Mouse (Mus musculus) limb, embryonic 14.5 days (tissue): ENCODE data around the gene Fras1. TPM values are rescaled to one million over a fixed set of nuclear protein-coding genes. Genes with fewer than 3 reads are reported as not detected.

Source experiments
- ATAC-seq: fragments of 200-750 bp; cut with Nextera tagmentation; 2 replicates; pipeline ENCODE4 v1.8.0; 2017; ENCODE audit warnings: low read depth, moderate number of reproducible peaks, moderate TSS enrichment; ENCODE audit not compliant: low FRiP score
- DNase-seq: peaks from one replicate; pipeline ENCODE4 v3.0.0-alpha.2; 2015; ENCODE audit warnings: low spot score
- H3K27ac ChIP-seq: fragments of 300-500 bp; sonication (generic); replicated peaks from 2 replicates; pipeline ENCODE4 v1.5.1; 2014; ENCODE audit warnings: low read depth, mild to moderate bottlenecking, low read length, moderate library complexity, mixed read lengths
- H3K27me3 ChIP-seq: fragments of 300-500 bp; sonication (generic); 2 replicates; pipeline ENCODE4 v1.6.1; 2014; ENCODE audit warnings: low read length, mixed read lengths; ENCODE audit not compliant: control insufficient read depth, insufficient read depth
- H3K36me3 ChIP-seq: fragments of 300-500 bp; sonication (generic); 2 replicates; pipeline ENCODE4 v1.6.1; 2014; ENCODE audit warnings: mild to moderate bottlenecking, low read length, moderate library complexity, mixed read lengths; ENCODE audit not compliant: control insufficient read depth, insufficient read depth
- H3K4me1 ChIP-seq: fragments of 300-500 bp; sonication (generic); 2 replicates; pipeline ENCODE4 v1.6.1; 2014; ENCODE audit warnings: antibody characterized with exemption, low read length, mixed read lengths; ENCODE audit not compliant: control insufficient read depth, insufficient read depth
- H3K4me2 ChIP-seq: fragments of 300-500 bp; sonication (generic); replicated peaks from 2 replicates; pipeline ENCODE4 v1.6.1; 2014; ENCODE audit warnings: low read depth, mild to moderate bottlenecking, low read length, moderate library complexity; ENCODE audit not compliant: severe bottlenecking
- H3K4me3 ChIP-seq: fragments of 300-500 bp; sonication (generic); replicated peaks from 2 replicates; pipeline ENCODE4 v1.5.1; 2014; ENCODE audit warnings: low read length
- H3K9ac ChIP-seq: fragments of 300-500 bp; sonication (generic); 2 replicates; pipeline ENCODE4 v1.6.1; 2014; ENCODE audit warnings: mild to moderate bottlenecking, low read depth, low read length, moderate library complexity; ENCODE audit not compliant: severe bottlenecking
- H3K9me3 ChIP-seq: fragments of 300-500 bp; sonication (generic); 2 replicates; pipeline ENCODE4 v1.6.1; 2016; ENCODE audit warnings: low read length; ENCODE audit not compliant: control insufficient read depth
- POLR2A ChIP-seq: fragments of 200-500 bp; IDR thresholded peaks from 2 replicates; pipeline ENCODE4 v1.8.0; 2012; ENCODE audit warnings: inconsistent platforms, mild to moderate bottlenecking, moderate library complexity, borderline replicate concordance; ENCODE audit not compliant: insufficient read depth, insufficient read length; ENCODE audit errors: extremely low read depth
- WGBS: fragments of 180-500 bp; shearing (Covaris S2); extraction: QIAGEN DNeasy Blood & Tissue Kit; methylation state at CpG from one replicate; pipeline ENCODE4 v1.1.7; 2014; 5-methylcytosine and 5-hydroxymethylcytosine counted together
- polyA plus RNA-seq, 2 experiments: library from polyadenylated mRNA; depleted of rRNA in 1 of 2; stranded (reverse) in 1 of 2; unstranded in 1 of 2; fragments of >200 nt; fragmentation: Nextera tagmentation in 1 of 2; extraction: Ambion mirVana in 1 of 2; gene quantifications; 2 replicates each; pipeline versions ENCODE4 v1.2.1 to v1.2.3; 2012 to 2014

Fras1 gene
- polyA plus RNA-seq, 2 experiments: 10.5 to 30.5 TPM

DNA sequence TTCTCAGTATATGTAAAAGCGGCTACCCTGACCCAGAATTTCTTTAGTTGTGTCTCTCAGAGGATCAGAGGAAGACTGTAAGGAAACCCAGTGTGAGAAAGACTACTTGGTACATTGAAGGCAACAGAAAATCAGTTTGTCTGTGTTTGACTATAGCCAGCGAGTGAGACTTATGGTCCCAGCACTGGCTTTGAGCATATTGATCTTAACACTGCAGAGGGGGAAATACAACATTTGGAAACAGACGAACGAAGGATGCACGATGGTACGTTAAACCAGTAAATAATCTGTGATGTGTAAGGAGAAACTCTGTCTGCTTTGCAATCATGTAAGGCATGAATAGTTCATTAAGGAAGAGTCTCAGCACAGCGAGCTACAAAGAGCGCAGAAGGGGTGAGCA is 51.6 kb downstream of the Fras1 start:
- DNase-seq (no peak), ATAC-seq (no peak)
- Histone ChIP-seq H3K4me3 (no peak overlapping the region), H3K27me3 (no peaks in the 10 kb centered on the region), H3K4me1 (no peaks in the 10 kb centered on the region), H3K9ac (no peak overlapping the region), H3K27ac (no peak overlapping the region), H3K9me3 (no peaks in the 10 kb centered on the region), H3K36me3 (no peaks in the 10 kb centered on the region), H3K4me2 (no peak overlapping the region)
- 94% methylated on average over 8 of the region's 8 CpGs for WGBS
- no peak for TF ChIP-seq POLR2A

DNA sequence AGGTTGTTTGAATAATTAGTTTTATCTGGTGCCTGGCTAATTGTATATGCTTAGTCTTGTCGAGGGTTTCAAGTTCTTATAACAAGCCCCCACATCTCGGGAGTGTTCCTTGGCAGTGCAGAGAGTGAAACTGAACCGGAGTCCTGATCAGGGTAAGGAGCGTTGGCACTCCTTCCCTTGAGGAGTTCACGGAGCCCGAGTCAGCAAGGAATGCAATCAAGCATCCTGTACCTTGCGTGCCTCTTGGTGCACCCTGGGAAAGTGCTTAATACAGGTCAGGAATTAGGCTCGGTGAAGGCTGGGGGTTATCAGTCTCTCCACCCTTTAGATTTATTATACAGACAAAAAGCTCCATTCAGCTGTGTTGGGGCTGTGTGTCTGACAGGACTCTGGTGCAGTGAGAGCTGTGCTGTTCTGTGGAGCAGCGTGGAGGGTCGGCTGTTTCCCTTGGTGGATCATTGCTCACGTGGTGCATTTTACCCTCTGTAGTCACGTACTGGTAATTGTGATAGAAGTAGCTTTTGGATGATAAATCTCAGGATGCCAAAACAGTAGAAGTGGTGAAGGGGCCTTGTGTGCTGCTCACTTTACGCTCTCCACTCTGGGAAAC is 55.9 kb downstream of the Fras1 start:
- 76% methylated on average over 13 of the region's 13 CpGs for WGBS
- ATAC-seq: no peak

DNA sequence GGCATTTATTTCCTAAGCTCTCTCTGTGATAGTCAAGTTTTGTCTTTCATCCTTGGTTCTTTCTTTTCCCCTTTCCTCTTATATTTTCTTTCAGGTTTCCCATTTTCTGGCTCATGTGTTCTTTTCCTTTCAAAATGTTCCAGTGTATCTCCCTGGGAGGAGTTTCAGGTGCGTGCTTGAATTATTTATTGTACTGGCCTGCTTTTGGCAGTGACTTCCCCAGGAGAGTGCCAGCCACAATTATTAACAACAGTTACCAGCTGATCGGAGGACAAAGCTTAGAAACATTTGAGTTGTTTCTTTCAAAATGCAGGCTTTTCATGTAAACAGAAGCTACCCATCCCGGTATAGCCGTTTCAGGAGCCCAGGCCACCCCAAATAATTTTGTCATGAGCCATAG is 64.1 kb downstream of the Fras1 start:
- WGBS: 84% methylated on average over 4 of the region's 4 CpGs

More for the DNA sequence above, 55.9 kb downstream of the Fras1 start:
- H3K36me3 ChIP-seq: no peaks in the 10 kb centered on the region
- no peak for DNase-seq
- H3K9me3 ChIP-seq: no peaks in the 10 kb centered on the region
- no peak for TF ChIP-seq POLR2A
- H3K27ac ChIP-seq: no peak overlapping the region
- no peak overlapping the region for H3K4me3 ChIP-seq
- H3K4me2 ChIP-seq: no peak overlapping the region
- H3K4me1 ChIP-seq: no peaks in the 10 kb centered on the region
- H3K9ac ChIP-seq: no peak overlapping the region
- no peaks in the 10 kb centered on the region for H3K27me3 ChIP-seq

DNA sequence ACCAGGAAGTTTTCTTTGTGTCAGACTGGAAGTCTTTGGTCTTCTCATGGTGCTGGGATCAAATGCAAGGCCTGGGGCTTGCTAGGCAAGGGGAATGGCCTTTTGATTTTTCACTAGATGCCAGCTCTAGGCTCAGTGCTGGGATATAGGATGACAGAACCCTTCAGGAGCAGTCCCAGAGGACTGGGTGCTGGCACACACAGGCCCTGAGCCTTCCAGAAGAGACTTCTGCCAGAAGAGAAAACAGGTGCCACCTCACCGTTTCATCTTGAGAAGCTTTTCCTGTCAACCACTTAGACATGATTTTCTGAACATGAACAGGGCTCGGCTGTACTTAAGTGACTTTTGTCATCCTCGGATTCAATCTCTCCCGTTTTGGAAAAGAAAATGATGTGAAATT is 66.1 kb downstream of the Fras1 start:
- DNase-seq (no peak), ATAC-seq (no peak)
- Histone ChIP-seq H3K4me3 (no peak overlapping the region), H3K36me3 (no peaks in the 10 kb centered on the region), H3K27ac (no peak overlapping the region), H3K4me1 (no peaks in the 10 kb centered on the region), H3K9ac (no peak overlapping the region), H3K4me2 (no peak overlapping the region), H3K9me3 (no peaks in the 10 kb centered on the region), H3K27me3 (no peaks in the 10 kb centered on the region)
- WGBS: 88% methylated on average over 4 of the region's 4 CpGs
- no peak for TF ChIP-seq POLR2A

More for the DNA sequence above, 64.1 kb downstream of the Fras1 start:
- Histone ChIP-seq H3K36me3 (no peaks in the 10 kb centered on the region), H3K4me1 (no peaks in the 10 kb centered on the region), H3K27ac (no peak overlapping the region), H3K9me3 (no peaks in the 10 kb centered on the region), H3K4me2 (no peak overlapping the region), H3K27me3 (no peaks in the 10 kb centered on the region), H3K9ac (no peak overlapping the region), H3K4me3 (no peak overlapping the region)
- DNase-seq (no peak), ATAC-seq (no peak)
- TF ChIP-seq POLR2A: no peak

DNA sequence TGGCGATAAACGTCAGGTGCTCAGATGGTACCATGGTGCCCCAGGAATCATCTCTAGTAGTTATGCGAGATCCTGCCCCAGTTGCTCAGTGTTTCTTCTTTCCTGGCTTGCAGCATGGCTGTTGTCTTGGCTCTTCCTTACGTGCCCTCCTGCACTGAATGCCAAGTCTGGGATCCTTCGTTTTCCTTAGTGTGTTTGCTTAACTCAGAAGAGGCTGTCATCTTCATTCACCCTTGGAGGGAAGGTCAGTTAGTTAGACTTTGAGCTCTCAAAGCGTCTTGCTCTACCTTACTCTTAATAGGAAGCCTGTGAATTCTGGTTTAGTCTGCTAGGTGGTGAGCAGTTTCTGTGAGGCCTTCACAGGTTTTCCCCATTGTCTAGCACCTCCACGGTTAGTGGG is 73.7 kb downstream of the Fras1 start:
- Histone ChIP-seq H3K4me1 (no peaks in the 10 kb centered on the region), H3K9me3 (0 out of 2 replicates have a peak, but pooled peaks cover 2% of the 10 kb centered on the region), H3K27ac (no peak overlapping the region), H3K27me3 (no peaks in the 10 kb centered on the region), H3K4me2 (no peak overlapping the region), H3K4me3 (no peak overlapping the region), H3K9ac (no peak overlapping the region), H3K36me3 (no peaks in the 10 kb centered on the region)
- TF ChIP-seq POLR2A: no peak
- ATAC-seq (no peak), DNase-seq (no peak)
- 89% methylated on average over 7 of the region's 7 CpGs for WGBS
